Mouse (Mus musculus): Measurements from ENCODE around the gene Thnsl2. TPM values are rescaled to one million over a fixed set of nuclear protein-coding genes. Genes with fewer than 3 reads are reported as not detected.

The Thnsl2 gene
- polyA plus RNA-seq, 1 experiment: 2.5 TPM

- Histone ChIP-seq H3K4me3 (ENCODE audit: extremely low read depth, insufficient read depth, insufficient read length) (peak overlapping the region; percentile 77), H3K4me1 (ENCODE audit: control insufficient read depth, insufficient read depth, insufficient read length) (peaks cover under 1% of the 10 kb centered on the region; the same call in 1 of the 2 replicates), H3K27me3 (ENCODE audit: control insufficient read depth, insufficient read depth, low read length) (peaks cover 2% of the 10 kb centered on the region; the same call in 1 of the 2 replicates), H3K36me3 (ENCODE audit: control insufficient read depth, insufficient read depth, low read length) (no peaks in the 10 kb centered on the region), H3K27ac (ENCODE audit: insufficient read depth, low read length) (no peak overlapping the region)
- 4% methylated on average over 19 of the region's 19 CpGs for WGBS
- DNase-seq (ENCODE audit: low read depth in 1 of 2, low spot score in 2 of 2): no peak
- TF ChIP-seq POLR2A (IDR thresholded peaks at IDR 0.05; ENCODE audit: low read depth, low read length) (no peak), CTCF (IDR thresholded peaks at IDR 0.05; ENCODE audit: extremely low read depth, insufficient read depth, insufficient read length, insufficient replicate concordance) (no peak)
Observed at GRCm38 (mm10) chr6:71143154-71143893, 915 bp downstream of the Thnsl2 start.

GRCm38 (mm10) chr6:71135031-71135430 is 9.2 kb downstream of the Thnsl2 start:
- DNase-seq (ENCODE audit: low read depth in 1 of 2, low spot score in 2 of 2): no peak
- H3K4me1 ChIP-seq (ENCODE audit: control insufficient read depth, insufficient read depth, insufficient read length): no peaks in the 10 kb centered on the region

GRCm38 (mm10) chr6:71133559-71133958 is 10.7 kb downstream of the Thnsl2 start:
- H3K4me1 ChIP-seq (ENCODE audit: control insufficient read depth, insufficient read depth, insufficient read length): no peaks in the 10 kb centered on the region
- no peak for DNase-seq (ENCODE audit: low read depth in 1 of 2, low spot score in 2 of 2)

More at GRCm38 (mm10) chr6:71135031-71135430, 9.2 kb downstream of the Thnsl2 start:
- Histone ChIP-seq H3K4me3 (ENCODE audit: extremely low read depth, insufficient read depth, insufficient read length) (no peak overlapping the region), H3K36me3 (ENCODE audit: control insufficient read depth, insufficient read depth, low read length) (no peaks in the 10 kb centered on the region), H3K27me3 (ENCODE audit: control insufficient read depth, insufficient read depth, low read length) (no peaks in the 10 kb centered on the region), H3K27ac (ENCODE audit: insufficient read depth, low read length) (no peak overlapping the region)
- no peak for TF ChIP-seq POLR2A (IDR thresholded peaks at IDR 0.05; ENCODE audit: low read depth, low read length)
- TF ChIP-seq CTCF (IDR thresholded peaks at IDR 0.05; ENCODE audit: extremely low read depth, insufficient read depth, insufficient read length, insufficient replicate concordance): no peak
- whole genome bisulfite sequencing: 90% methylated on average over 3 of the region's 3 CpGs

GRCm38 (mm10) chr6:71131038-71131437 is 13.2 kb downstream of the Thnsl2 start:
- H3K27me3 ChIP-seq (ENCODE audit: control insufficient read depth, insufficient read depth, low read length): no peaks in the 10 kb centered on the region
- no peak for DNase-seq (ENCODE audit: low read depth in 1 of 2, low spot score in 2 of 2)
- TF ChIP-seq POLR2A (IDR thresholded peaks at IDR 0.05; ENCODE audit: low read depth, low read length) (no peak), CTCF (IDR thresholded peaks at IDR 0.05; ENCODE audit: extremely low read depth, insufficient read depth, insufficient read length, insufficient replicate concordance) (no peak)
- H3K4me1 ChIP-seq (ENCODE audit: control insufficient read depth, insufficient read depth, insufficient read length): no peaks in the 10 kb centered on the region
- no peaks in the 10 kb centered on the region for H3K36me3 ChIP-seq (ENCODE audit: control insufficient read depth, insufficient read depth, low read length)
- no peak overlapping the region for H3K27ac ChIP-seq (ENCODE audit: insufficient read depth, low read length)
- H3K4me3 ChIP-seq (ENCODE audit: extremely low read depth, insufficient read depth, insufficient read length): no peak overlapping the region

More at GRCm38 (mm10) chr6:71133559-71133958, 10.7 kb downstream of the Thnsl2 start:
- no peaks in the 10 kb centered on the region for H3K27me3 ChIP-seq (ENCODE audit: control insufficient read depth, insufficient read depth, low read length)
- H3K36me3 ChIP-seq (ENCODE audit: control insufficient read depth, insufficient read depth, low read length): no peaks in the 10 kb centered on the region
- no peak overlapping the region for H3K4me3 ChIP-seq (ENCODE audit: extremely low read depth, insufficient read depth, insufficient read length)
- no peak overlapping the region for H3K27ac ChIP-seq (ENCODE audit: insufficient read depth, low read length)
- TF ChIP-seq POLR2A (IDR thresholded peaks at IDR 0.05; ENCODE audit: low read depth, low read length) (no peak), CTCF (IDR thresholded peaks at IDR 0.05; ENCODE audit: extremely low read depth, insufficient read depth, insufficient read length, insufficient replicate concordance) (no peak)
- 90% methylated on average over 11 of the region's 11 CpGs for WGBS

GRCm38 (mm10) chr6:71130269-71130668 is 14.0 kb downstream of the Thnsl2 start:
- Histone ChIP-seq H3K36me3 (ENCODE audit: control insufficient read depth, insufficient read depth, low read length) (no peaks in the 10 kb centered on the region), H3K4me1 (ENCODE audit: control insufficient read depth, insufficient read depth, insufficient read length) (no peaks in the 10 kb centered on the region), H3K27ac (ENCODE audit: insufficient read depth, low read length) (no peak overlapping the region), H3K4me3 (ENCODE audit: extremely low read depth, insufficient read depth, insufficient read length) (no peak overlapping the region), H3K27me3 (ENCODE audit: control insufficient read depth, insufficient read depth, low read length) (no peaks in the 10 kb centered on the region)
- DNase-seq (ENCODE audit: low read depth in 1 of 2, low spot score in 2 of 2): no peak
- 77% methylated on average over 1 of the region's 1 CpGs for WGBS
- no peak for TF ChIP-seq CTCF (IDR thresholded peaks at IDR 0.05; ENCODE audit: extremely low read depth, insufficient read depth, insufficient read length, insufficient replicate concordance)
- no peak for TF ChIP-seq POLR2A (IDR thresholded peaks at IDR 0.05; ENCODE audit: low read depth, low read length)

- no peak for DNase-seq (ENCODE audit: low read depth in 1 of 2, low spot score in 2 of 2)
Observed at GRCm38 (mm10) chr6:71129071-71129470, 15.2 kb downstream of the Thnsl2 start.

GRCm38 (mm10) chr6:71126290-71126689 is 17.9 kb downstream of the Thnsl2 start:
- no peak overlapping the region for H3K27ac ChIP-seq (ENCODE audit: insufficient read depth, low read length)
- TF ChIP-seq POLR2A (IDR thresholded peaks at IDR 0.05; ENCODE audit: low read depth, low read length): no peak
- no peak for TF ChIP-seq CTCF (IDR thresholded peaks at IDR 0.05; ENCODE audit: extremely low read depth, insufficient read depth, insufficient read length, insufficient replicate concordance)
- no peaks in the 10 kb centered on the region for H3K4me1 ChIP-seq (ENCODE audit: control insufficient read depth, insufficient read depth, insufficient read length)
- H3K36me3 ChIP-seq (ENCODE audit: control insufficient read depth, insufficient read depth, low read length): no peaks in the 10 kb centered on the region
- no peaks in the 10 kb centered on the region for H3K27me3 ChIP-seq (ENCODE audit: control insufficient read depth, insufficient read depth, low read length)
- DNase-seq (ENCODE audit: low read depth in 1 of 2, low spot score in 2 of 2): no peak
- WGBS: 78% methylated on average over 3 of the region's 3 CpGs
- H3K4me3 ChIP-seq (ENCODE audit: extremely low read depth, insufficient read depth, insufficient read length): no peak overlapping the region

More at GRCm38 (mm10) chr6:71129071-71129470, 15.2 kb downstream of the Thnsl2 start:
- Histone ChIP-seq H3K4me3 (ENCODE audit: extremely low read depth, insufficient read depth, insufficient read length) (no peak overlapping the region), H3K27ac (ENCODE audit: insufficient read depth, low read length) (no peak overlapping the region), H3K4me1 (ENCODE audit: control insufficient read depth, insufficient read depth, insufficient read length) (no peaks in the 10 kb centered on the region), H3K36me3 (ENCODE audit: control insufficient read depth, insufficient read depth, low read length) (no peaks in the 10 kb centered on the region), H3K27me3 (ENCODE audit: control insufficient read depth, insufficient read depth, low read length) (no peaks in the 10 kb centered on the region)
- WGBS: 69% methylated on average over 4 of the region's 4 CpGs
- TF ChIP-seq POLR2A (IDR thresholded peaks at IDR 0.05; ENCODE audit: low read depth, low read length): no peak
- TF ChIP-seq CTCF (IDR thresholded peaks at IDR 0.05; ENCODE audit: extremely low read depth, insufficient read depth, insufficient read length, insufficient replicate concordance): no peak
